Mouse (Mus musculus): ENCODE results near the gene Eif3k. TPM values are rescaled to one million over a fixed set of nuclear protein-coding genes. Genes with fewer than 3 reads are reported as not detected.

The Eif3k gene
- polyA plus RNA-seq, 1 experiment from 2014 or later = 403 TPM

Other genes starting within 250 kb of the Eif3k start
- 122 and 124 TPM in 2 replicates for gene Mrps12, start 240.0 kb downstream of the Eif3k start, polyA plus RNA-seq (2015; fragmentation: Nextera tagmentation; extraction: Ambion mirVana)
- 21.9 and 25.3 TPM in 2 replicates for gene Sars2, start 239.9 kb downstream of the Eif3k start, polyA plus RNA-seq (2015; fragmentation: Nextera tagmentation; extraction: Ambion mirVana)
- 128 and 230 TPM in 2 replicates for gene Ccer2, start 225.7 kb downstream of the Eif3k start, polyA plus RNA-seq (2015; fragmentation: Nextera tagmentation; extraction: Ambion mirVana)
- 85.3 and 89.4 TPM in 2 replicates for gene Sirt2, start 215.1 kb downstream of the Eif3k start, polyA plus RNA-seq (2015; fragmentation: Nextera tagmentation; extraction: Ambion mirVana)
- gene Nfkbib, start 214.4 kb downstream of the Eif3k start, polyA plus RNA-seq (2015; fragmentation: Nextera tagmentation; extraction: Ambion mirVana) = 42.8 and 47.1 TPM in 2 replicates
- gene Rinl, start 192.9 kb downstream of the Eif3k start, polyA plus RNA-seq (2015; fragmentation: Nextera tagmentation; extraction: Ambion mirVana) = 3.8 and 4.7 TPM in 2 replicates
- 211 and 225 TPM in 2 replicates for gene Hnrnpl, start 173.3 kb downstream of the Eif3k start, polyA plus RNA-seq (2015; fragmentation: Nextera tagmentation; extraction: Ambion mirVana)
- 226 and 231 TPM in 2 replicates for gene Ech1, start 156.6 kb downstream of the Eif3k start, polyA plus RNA-seq (2015; fragmentation: Nextera tagmentation; extraction: Ambion mirVana)
- gene Lgals4, start 148.0 kb downstream of the Eif3k start, polyA plus RNA-seq (2015; fragmentation: Nextera tagmentation; extraction: Ambion mirVana) = 15.4 and 18.0 TPM in 2 replicates
- 187 and 265 TPM in 2 replicates for gene Lgals7, start 118.0 kb downstream of the Eif3k start, polyA plus RNA-seq (2015; fragmentation: Nextera tagmentation; extraction: Ambion mirVana)
- 1.1 and 1.4 TPM in 2 replicates for gene Capn12, start 100.4 kb downstream of the Eif3k start, polyA plus RNA-seq (2015; fragmentation: Nextera tagmentation; extraction: Ambion mirVana)
- 321 and 328 TPM in 2 replicates for gene Actn4, start 19.5 kb downstream of the Eif3k start, polyA plus RNA-seq (2015; fragmentation: Nextera tagmentation; extraction: Ambion mirVana)
- gene Map4k1, start 186 bp upstream of the Eif3k start, polyA plus RNA-seq (2015; fragmentation: Nextera tagmentation; extraction: Ambion mirVana) = 7.5 and 7.7 TPM in 2 replicates
- 8.0 and 10.6 TPM in 2 replicates for gene Ryr1, start 143.3 kb upstream of the Eif3k start, polyA plus RNA-seq (2015; fragmentation: Nextera tagmentation; extraction: Ambion mirVana)
- 0.63 and 0.95 TPM in 2 replicates for gene Rasgrp4, start 153.0 kb upstream of the Eif3k start, polyA plus RNA-seq (2015; fragmentation: Nextera tagmentation; extraction: Ambion mirVana)
- 22.8 and 24.6 TPM in 2 replicates for gene Fam98c, start 174.4 kb upstream of the Eif3k start, polyA plus RNA-seq (2015; fragmentation: Nextera tagmentation; extraction: Ambion mirVana)
- gene Ggn, start 188.3 kb upstream of the Eif3k start, polyA plus RNA-seq (2015; fragmentation: Nextera tagmentation; extraction: Ambion mirVana) = 0.51 and 0.69 TPM in 2 replicates
- 2.5 and 3.3 TPM in 2 replicates for gene Spred3, start 188.5 kb upstream of the Eif3k start, polyA plus RNA-seq (2015; fragmentation: Nextera tagmentation; extraction: Ambion mirVana)
- gene Psmd8, start 198.8 kb upstream of the Eif3k start, polyA plus RNA-seq (2015; fragmentation: Nextera tagmentation; extraction: Ambion mirVana) = 259 and 275 TPM in 2 replicates
- 1.1 and 1.3 TPM in 2 replicates for gene Catsperg1, start 232.2 kb upstream of the Eif3k start, polyA plus RNA-seq (2015; fragmentation: Nextera tagmentation; extraction: Ambion mirVana)

All from embryonic facial prominence, embryonic 15.5 days (tissue).